Mouse (Mus musculus) heart, postnatal 0 days (tissue): ENCODE results near the gene Akt3. TPM values are rescaled to one million over a fixed set of nuclear protein-coding genes. Genes with fewer than 3 reads are reported as not detected.

Experiments used
- ATAC-seq: fragments of 200-750 bp; cut with Nextera tagmentation; 2 replicates; pipeline ENCODE4 v1.8.0; 2017; ENCODE audit warnings: low read depth, moderate number of reproducible peaks, moderate library complexity; ENCODE audit not compliant: insufficient read depth
- DNase-seq: peaks from one replicate; pipeline ENCODE4 v3.0.0-alpha.2; 2016; ENCODE audit warnings: low spot score
- H3K27ac ChIP-seq: fragments of 300-500 bp; sonication (generic); 2 replicates; pipeline ENCODE4 v1.5.1; 2014; ENCODE audit warnings: low read depth, mild to moderate bottlenecking
- H3K27me3 ChIP-seq: fragments of 300-500 bp; sonication (generic); 2 replicates; pipeline ENCODE4 v1.6.1; 2014; ENCODE audit warnings: low read length, mixed read lengths; ENCODE audit not compliant: control insufficient read depth, insufficient read depth
- H3K36me3 ChIP-seq: fragments of 300-500 bp; sonication (generic); replicated peaks from 2 replicates; pipeline ENCODE4 v1.6.1; 2014; ENCODE audit warnings: low read length, mixed read lengths; ENCODE audit not compliant: control insufficient read depth, insufficient read depth
- H3K4me1 ChIP-seq: fragments of 300-500 bp; sonication (generic); 2 replicates; pipeline ENCODE4 v1.6.1; 2014; ENCODE audit warnings: antibody characterized with exemption; ENCODE audit not compliant: control insufficient read depth, insufficient read depth
- H3K4me2 ChIP-seq: fragments of 300-500 bp; sonication (generic); 2 replicates; pipeline ENCODE4 v1.6.1; 2014; ENCODE audit warnings: low read depth, mild to moderate bottlenecking, low read length, moderate library complexity
- H3K4me3 ChIP-seq: fragments of 300-500 bp; sonication (generic); 2 replicates; pipeline ENCODE4 v1.5.1; 2014; ENCODE audit warnings: low read depth, low read length
- H3K9ac ChIP-seq: fragments of 300-500 bp; sonication (generic); replicated peaks from 2 replicates; pipeline ENCODE4 v1.6.1; 2014; ENCODE audit warnings: low read depth, low read length, mixed read lengths
- H3K9me3 ChIP-seq: fragments of 300-500 bp; sonication (generic); replicated peaks from 2 replicates; pipeline ENCODE4 v1.6.1; 2016; ENCODE audit warnings: low read length; ENCODE audit not compliant: control insufficient read depth
- CTCF ChIP-seq: IDR thresholded peaks from 2 replicates; pipeline ENCODE4 v1.5.1; 2016; ENCODE audit warnings: antibody characterized with exemption, control low read depth, low read depth
- EP300 ChIP-seq: IDR thresholded peaks from 2 replicates; pipeline ENCODE4 v1.6.1; 2016; ENCODE audit warnings: antibody characterized with exemption, low read depth
- WGBS: fragments of 180-500 bp; shearing (Covaris S2); extraction: QIAGEN DNeasy Blood & Tissue Kit; methylation state at CpG from one replicate; pipeline ENCODE4 v1.1.7; 2014; 5-methylcytosine and 5-hydroxymethylcytosine counted together
- polyA plus RNA-seq: library from polyadenylated mRNA; unstranded; fragments of >200 nt; fragmentation: Nextera tagmentation; extraction: Ambion mirVana; gene quantifications from 2 replicates; pipeline ENCODE4 v1.2.1, GENCODE M21; 2015
- total RNA-seq: library from RNA; depleted of rRNA; stranded (reverse); fragments of >200 nt; gene quantifications from 2 replicates; pipeline ENCODE4 v1.2.3, GENCODE M21; 2014; ENCODE audit warnings: low replicate concordance

Gene Akt3
- total and polyA plus RNA-seq, 2 experiments from 2014 or later, result 2.6 to 9.9 TPM

DNA sequence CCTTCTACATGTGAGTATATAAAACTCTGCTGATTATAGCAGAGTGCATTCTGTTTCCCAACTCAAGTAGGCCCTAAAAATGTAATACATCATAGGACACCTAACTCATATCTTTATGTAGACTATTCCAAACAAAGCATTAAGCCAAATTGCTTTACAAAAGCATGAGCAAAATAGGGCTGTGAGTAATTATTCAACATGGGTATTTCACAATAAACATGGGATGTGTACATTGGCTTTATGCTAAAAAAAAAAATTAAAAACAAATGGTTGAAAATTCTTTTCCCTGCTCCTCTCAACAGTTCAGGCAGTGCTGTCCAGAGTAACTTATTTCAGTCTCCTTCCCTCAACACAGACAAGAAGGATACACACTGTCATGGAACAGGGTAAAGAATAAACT lies 26.9 kb downstream of the Akt3 start:
- DNase-seq, result no peak
- no peaks in the 10 kb centered on the region for H3K27me3 ChIP-seq
- ATAC-seq, result no peak

DNA sequence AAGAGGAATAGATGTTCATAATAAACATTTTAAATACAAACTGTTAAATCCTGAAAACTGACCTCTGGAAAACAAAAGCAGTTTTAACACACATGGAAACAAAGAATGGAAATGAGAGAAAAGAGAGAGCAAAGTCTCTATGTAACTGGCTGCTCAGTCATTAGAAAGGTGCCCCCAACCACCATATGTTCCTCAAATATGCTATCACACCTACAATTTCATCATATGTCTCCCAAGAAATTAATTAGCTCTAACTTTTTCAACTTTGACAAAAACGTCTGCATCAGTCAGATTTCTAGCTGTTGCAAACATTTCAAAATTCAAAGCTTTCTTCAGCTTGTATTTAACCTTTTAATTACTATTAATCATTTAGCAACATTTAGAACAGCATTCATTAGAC lies 59.0 kb downstream of the Akt3 start:
- TF ChIP-seq CTCF (no peak), EP300 (no peak)
- no peaks in the 10 kb centered on the region for H3K9me3 ChIP-seq
- no peaks in the 10 kb centered on the region for H3K36me3 ChIP-seq
- no peak for DNase-seq
- no peaks in the 10 kb centered on the region for H3K27me3 ChIP-seq
- H3K27ac ChIP-seq, result no peak overlapping the region
- no peak overlapping the region for H3K9ac ChIP-seq
- H3K4me2 ChIP-seq, result no peak overlapping the region
- H3K4me1 ChIP-seq, result no peaks in the 10 kb centered on the region
- no peak for ATAC-seq
- no peak overlapping the region for H3K4me3 ChIP-seq
- WGBS, result 68% methylated on average over 1 of the region's 1 CpGs

More for the DNA sequence above, 26.9 kb downstream of the Akt3 start:
- no peak overlapping the region for H3K27ac ChIP-seq
- no peak overlapping the region for H3K4me2 ChIP-seq
- H3K9ac ChIP-seq, result no peak overlapping the region
- no peaks in the 10 kb centered on the region for H3K9me3 ChIP-seq
- no peak for TF ChIP-seq CTCF
- no peak for TF ChIP-seq EP300
- no peak overlapping the region for H3K4me3 ChIP-seq
- H3K36me3 ChIP-seq, result 0 out of 2 replicates have a peak, but pooled peaks cover 3% of the 10 kb centered on the region
- no peaks in the 10 kb centered on the region for H3K4me1 ChIP-seq

DNA sequence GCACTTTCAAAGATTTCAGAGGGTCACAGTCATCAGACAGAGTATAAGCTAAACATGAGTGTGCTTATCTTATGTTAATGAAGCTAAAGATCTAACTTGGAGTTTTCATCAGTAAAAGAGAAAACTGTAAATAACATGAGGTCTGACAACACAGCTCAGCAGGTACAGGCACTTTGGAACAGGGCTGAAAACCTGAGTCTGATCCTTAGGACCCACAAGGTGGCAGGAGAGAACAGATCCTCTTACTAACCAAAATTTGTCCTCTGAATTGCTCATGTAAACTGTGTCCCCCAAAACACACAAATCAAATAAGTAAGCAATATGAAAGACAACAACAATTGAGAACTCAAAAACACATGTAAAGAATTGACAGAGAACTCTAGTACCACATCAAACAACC lies 62.8 kb downstream of the Akt3 start:
- no peak overlapping the region for H3K4me2 ChIP-seq
- no peak for DNase-seq
- no peaks in the 10 kb centered on the region for H3K9me3 ChIP-seq
- H3K4me3 ChIP-seq, result no peak overlapping the region
- no peaks in the 10 kb centered on the region for H3K27me3 ChIP-seq
- H3K9ac ChIP-seq, result no peak overlapping the region
- ATAC-seq, result no peak
- H3K4me1 ChIP-seq, result no peaks in the 10 kb centered on the region
- no peaks in the 10 kb centered on the region for H3K36me3 ChIP-seq
- TF ChIP-seq EP300 (no peak), CTCF (peak; percentile 27; the same call in 1 of the 2 replicates)
- no peak overlapping the region for H3K27ac ChIP-seq

DNA sequence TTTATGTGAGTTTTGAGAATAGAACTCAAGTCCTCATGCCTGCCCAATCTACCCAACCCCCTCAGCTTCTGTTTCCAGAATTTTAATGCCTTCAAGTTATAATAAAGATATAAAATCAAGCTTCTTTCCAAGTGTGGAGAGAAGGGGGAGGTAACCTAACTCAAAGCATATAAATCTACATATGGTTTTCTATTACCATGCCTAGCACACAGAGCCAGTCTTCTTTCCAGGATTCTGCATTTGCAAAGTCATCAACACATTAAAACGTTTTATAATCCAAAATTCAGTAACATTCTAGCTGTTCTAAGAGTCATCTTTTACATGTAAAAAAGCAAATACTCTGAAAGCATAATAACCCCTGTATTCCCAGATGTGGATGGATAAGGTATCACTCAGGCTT lies 63.7 kb downstream of the Akt3 start:
- Histone ChIP-seq H3K36me3 (no peaks in the 10 kb centered on the region), H3K9me3 (no peaks in the 10 kb centered on the region), H3K9ac (no peak overlapping the region), H3K4me1 (no peaks in the 10 kb centered on the region), H3K4me3 (no peak overlapping the region), H3K27ac (no peak overlapping the region), H3K27me3 (no peaks in the 10 kb centered on the region), H3K4me2 (no peak overlapping the region)
- TF ChIP-seq EP300 (no peak), CTCF (no peak)
- ATAC-seq (no peak), DNase-seq (no peak)
- WGBS, result 45% methylated on average over 1 of the region's 1 CpGs

DNA sequence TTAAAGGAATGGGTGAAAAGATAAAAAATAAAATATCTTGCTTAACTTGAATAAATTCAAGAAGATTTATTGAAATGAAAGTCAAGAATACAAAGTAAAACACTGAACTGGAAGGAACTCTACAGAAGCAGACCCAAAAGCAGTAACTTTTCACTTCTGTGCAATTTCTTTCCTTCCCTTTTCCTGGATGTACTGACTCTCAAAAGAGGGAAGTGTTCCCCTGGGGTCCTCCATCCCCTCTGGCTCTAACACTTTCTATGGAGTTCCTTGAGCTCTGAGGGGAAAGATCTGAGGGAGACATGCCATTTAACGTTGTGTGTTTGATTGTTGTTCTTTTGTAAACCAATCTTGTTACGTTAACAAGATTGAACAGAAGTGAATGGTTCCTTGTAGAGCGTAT lies 66.4 kb downstream of the Akt3 start:
- WGBS, result 71% methylated on average over 3 of the region's 3 CpGs
- H3K4me1 ChIP-seq, result no peaks in the 10 kb centered on the region

DNA sequence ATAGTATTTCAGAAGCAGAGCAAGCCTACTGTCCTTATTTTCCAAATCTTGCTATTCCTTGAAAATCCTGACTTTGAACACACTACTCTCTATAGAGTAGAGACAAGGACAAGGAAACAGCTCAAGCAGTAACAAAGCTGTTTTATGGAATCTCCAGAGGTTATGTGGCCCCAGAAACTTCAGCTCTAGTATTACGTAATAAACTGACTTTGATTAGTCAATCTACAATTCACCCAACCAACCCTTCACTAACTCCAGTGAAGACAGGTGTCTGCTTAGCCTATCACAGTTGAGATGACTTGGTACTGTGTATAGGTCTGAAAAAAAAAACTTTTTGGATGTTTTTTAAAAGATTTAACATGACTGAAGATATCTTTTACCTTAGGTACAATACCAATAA lies 67.6 kb downstream of the Akt3 start:
- H3K36me3 ChIP-seq, result no peaks in the 10 kb centered on the region
- H3K27ac ChIP-seq, result no peak overlapping the region
- H3K9ac ChIP-seq, result no peak overlapping the region
- TF ChIP-seq CTCF (no peak), EP300 (no peak)
- no peaks in the 10 kb centered on the region for H3K9me3 ChIP-seq
- DNase-seq (no peak), ATAC-seq (no peak)
- H3K4me1 ChIP-seq, result no peaks in the 10 kb centered on the region
- no peak overlapping the region for H3K4me2 ChIP-seq
- 92% methylated on average over 1 of the region's 1 CpGs for WGBS
- no peaks in the 10 kb centered on the region for H3K27me3 ChIP-seq
- H3K4me3 ChIP-seq, result no peak overlapping the region

More for the DNA sequence above, 66.4 kb downstream of the Akt3 start:
- Histone ChIP-seq H3K27ac (no peak overlapping the region), H3K9ac (no peak overlapping the region), H3K36me3 (no peaks in the 10 kb centered on the region), H3K4me3 (no peak overlapping the region), H3K27me3 (no peaks in the 10 kb centered on the region), H3K4me2 (no peak overlapping the region), H3K9me3 (no peaks in the 10 kb centered on the region)
- DNase-seq (no peak), ATAC-seq (no peak)
- TF ChIP-seq CTCF (no peak), EP300 (no peak)
